Mouse (Mus musculus) midbrain, embryonic 13.5 days (tissue): ENCODE data around the gene Recql5. TPM values are rescaled to one million over a fixed set of nuclear protein-coding genes. Genes with fewer than 3 reads are reported as not detected.
"Not testable (repeated sequence)": the region's sequence is repeated elsewhere in the genome, so short reads cannot be mapped to it uniquely, and the experiment has no call there.

Source experiments
- ATAC-seq: fragments of 200-750 bp; cut with Nextera tagmentation; 2 replicates; pipeline ENCODE4 v1.8.0; 2017; ENCODE audit warnings: mild to moderate bottlenecking, moderate TSS enrichment, moderate library complexity
- H3K27ac ChIP-seq: fragments of 300-500 bp; sonication (generic); 2 replicates; pipeline ENCODE4 v1.5.1; 2015; ENCODE audit warnings: inconsistent platforms, mild to moderate bottlenecking, moderate library complexity
- H3K27me3 ChIP-seq: fragments of 300-500 bp; sonication (generic); 2 replicates; pipeline ENCODE4 v1.6.1; 2015; ENCODE audit warnings: mild to moderate bottlenecking, inconsistent platforms
- H3K36me3 ChIP-seq: fragments of 300-500 bp; sonication (generic); 2 replicates; pipeline ENCODE4 v1.6.1; 2015; ENCODE audit warnings: mild to moderate bottlenecking, inconsistent platforms
- H3K4me1 ChIP-seq: fragments of 300-500 bp; sonication (generic); replicated peaks from 2 replicates; pipeline ENCODE4 v1.6.1; 2015; ENCODE audit warnings: inconsistent platforms
- H3K4me2 ChIP-seq: fragments of 300-500 bp; sonication (generic); replicated peaks from 2 replicates; pipeline ENCODE4 v1.6.1; 2015; ENCODE audit warnings: moderate library complexity, mild to moderate bottlenecking, inconsistent platforms
- H3K4me3 ChIP-seq: fragments of 300-500 bp; sonication (generic); replicated peaks from 2 replicates; pipeline ENCODE4 v1.5.1; 2015; ENCODE audit warnings: mild to moderate bottlenecking, inconsistent platforms
- H3K9ac ChIP-seq: fragments of 300-500 bp; sonication (generic); replicated peaks from 2 replicates; pipeline ENCODE4 v1.6.1; 2015; ENCODE audit warnings: mild to moderate bottlenecking, inconsistent platforms
- H3K9me3 ChIP-seq: fragments of 300-500 bp; sonication (generic); 2 replicates; pipeline ENCODE4 v1.6.1; 2016; ENCODE audit warnings: mild to moderate bottlenecking, inconsistent platforms
- WGBS: fragments of 180-500 bp; shearing (Covaris S2); methylation state at CpG from one replicate; pipeline ENCODE4 v1.1.7; 2015; 5-methylcytosine and 5-hydroxymethylcytosine counted together
- polyA plus RNA-seq: library from polyadenylated mRNA; unstranded; fragments of >200 nt; fragmentation: Nextera tagmentation; extraction: Ambion mirVana; gene quantifications from 2 replicates; pipeline ENCODE4 v1.2.1, GENCODE M21; 2015

The Recql5 gene
- polyA plus RNA-seq, 1 experiment from 2014 or later = 29.2 TPM

DNA sequence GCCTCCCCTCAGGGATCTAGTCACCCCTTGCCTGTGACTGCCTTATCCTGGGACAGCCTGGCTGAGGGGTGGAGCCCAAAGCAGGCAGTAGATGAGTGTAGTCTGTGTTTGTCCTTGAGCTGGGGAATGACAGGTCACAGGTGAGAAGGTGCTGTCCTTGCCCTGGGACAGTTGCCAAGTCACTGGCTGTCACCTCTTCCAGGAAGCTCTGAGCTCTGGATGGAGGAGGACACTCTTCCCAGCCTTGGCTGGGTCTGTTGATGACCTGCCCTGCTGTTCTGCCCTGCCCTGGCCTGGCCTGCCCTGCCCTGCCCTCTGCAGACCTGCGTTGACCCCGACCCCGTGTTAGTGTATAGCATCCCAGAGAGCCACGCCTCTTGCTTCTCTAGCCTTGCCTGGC, 60.8 kb downstream of the Recql5 start:
- H3K4me3 ChIP-seq = no peak overlapping the region
- H3K27ac ChIP-seq = no peak overlapping the region
- H3K36me3 ChIP-seq = no peaks in the 10 kb centered on the region
- H3K4me1 ChIP-seq = no peaks in the 10 kb centered on the region
- 65% methylated on average over 4 of the region's 4 CpGs for WGBS
- H3K4me2 ChIP-seq = no peak overlapping the region
- no peaks in the 10 kb centered on the region for H3K9me3 ChIP-seq
- H3K9ac ChIP-seq = no peak overlapping the region
- H3K27me3 ChIP-seq = no peaks in the 10 kb centered on the region
- no peak for ATAC-seq

DNA sequence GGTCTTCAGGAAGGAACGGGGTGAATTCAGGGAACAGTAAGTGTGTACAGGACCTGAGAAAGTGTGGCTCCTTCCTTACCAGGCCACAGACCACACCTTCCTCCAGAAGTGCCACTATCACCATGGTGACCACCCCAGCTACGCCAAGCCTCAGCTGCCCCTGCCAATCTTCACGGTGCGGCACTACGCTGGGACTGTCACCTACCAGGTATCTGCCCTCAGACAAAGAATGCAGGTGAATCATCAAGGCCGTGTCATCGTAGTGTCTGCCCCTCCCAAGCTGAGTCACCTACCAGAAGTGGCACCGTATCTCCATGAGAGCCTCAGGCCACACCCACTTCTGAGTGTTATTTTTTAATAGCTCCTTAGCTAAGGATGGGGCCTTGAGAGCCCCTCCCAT, 63.9 kb downstream of the Recql5 start:
- Histone ChIP-seq H3K4me3 (no peak overlapping the region), H3K9me3 (no peaks in the 10 kb centered on the region), H3K4me1 (no peaks in the 10 kb centered on the region), H3K27ac (no peak overlapping the region), H3K27me3 (no peaks in the 10 kb centered on the region), H3K4me2 (no peak overlapping the region), H3K9ac (no peak overlapping the region), H3K36me3 (no peaks in the 10 kb centered on the region)
- 89% methylated on average over 8 of the region's 8 CpGs for WGBS
- no peak for ATAC-seq

- Histone ChIP-seq H3K36me3 (no peaks in the 10 kb centered on the region), H3K4me2 (no peak overlapping the region), H3K27me3 (peaks cover 40% of the 10 kb centered on the region), H3K4me1 (peaks cover 10% of the 10 kb centered on the region), H3K9me3 (no peaks in the 10 kb centered on the region), H3K27ac (no peak overlapping the region), H3K4me3 (no peak overlapping the region), H3K9ac (no peak overlapping the region)
- WGBS = 89% methylated on average over 8 of the region's 8 CpGs
- no peak for ATAC-seq
Observed at GRCm38 (mm10) chr11:115863895-115864294, 69.4 kb downstream of the Recql5 start.

DNA sequence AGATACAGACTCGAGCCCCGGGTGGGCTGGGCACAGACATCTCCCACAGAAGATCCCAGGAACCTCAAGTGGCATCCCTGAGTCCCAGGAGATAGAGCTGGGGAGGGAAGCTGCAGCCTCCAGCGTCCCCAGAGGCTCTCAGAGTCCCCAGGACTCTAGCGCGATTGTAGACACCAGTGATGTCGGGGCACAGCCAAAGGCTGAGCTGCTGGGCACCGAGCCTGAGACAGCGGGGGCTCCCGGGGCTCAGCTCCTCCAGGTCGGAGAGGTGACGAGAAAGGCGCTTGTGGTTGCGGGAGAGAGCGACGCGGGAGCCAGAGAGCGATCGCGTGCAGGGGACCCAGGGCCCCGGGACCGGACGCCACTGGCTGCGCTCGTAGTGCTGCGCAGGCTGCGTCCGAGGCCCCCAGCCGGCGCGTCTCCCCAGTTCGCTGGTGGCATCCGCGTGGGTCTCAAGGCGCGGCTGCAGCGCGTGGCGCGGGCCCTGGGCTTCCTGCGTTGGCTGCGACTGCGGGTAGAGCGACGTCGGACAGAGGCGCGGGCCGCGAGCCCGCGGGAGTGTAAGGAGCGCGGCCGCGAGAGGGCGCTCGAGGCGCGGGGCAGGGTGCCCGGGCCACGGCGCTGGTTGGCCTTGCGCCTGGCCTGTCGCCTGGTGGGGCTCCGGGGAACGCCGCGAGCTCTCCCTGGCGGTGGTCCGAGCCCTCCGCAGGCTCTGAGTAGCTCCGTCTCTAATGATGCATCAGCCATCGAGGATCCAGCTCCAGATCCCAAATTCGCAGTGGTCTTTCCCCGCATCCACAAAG, 73.9 kb downstream of the Recql5 start:
- Histone ChIP-seq H3K27me3 (peaks cover 72% of the 10 kb centered on the region), H3K27ac (no peak overlapping the region)

DNA sequence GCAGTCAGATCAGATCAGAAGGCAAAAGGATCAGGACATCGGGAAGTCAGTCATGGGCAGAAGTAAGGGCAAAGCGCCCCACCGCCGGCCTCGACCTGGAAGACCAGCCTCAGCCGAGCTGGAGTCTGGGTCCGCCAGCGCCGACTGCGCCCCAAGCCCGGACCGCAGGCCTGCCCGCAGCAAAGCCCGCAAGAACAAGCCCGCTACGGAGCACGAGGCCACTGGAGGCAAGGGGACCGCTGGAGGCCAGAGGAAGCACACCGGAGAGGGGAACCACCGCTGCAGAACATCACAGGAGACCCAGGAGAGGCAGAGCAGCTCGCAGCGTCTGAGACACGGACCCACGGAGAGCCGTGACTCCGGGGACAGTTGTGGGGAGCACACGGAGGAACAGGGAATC, 74.9 kb downstream of the Recql5 start, which contains the start of gene Myo15b:
TSS of gene Myo15b (plus strand) at position 53 of the 400 bp plus-strand sequence.
- 12% methylated on average over 27 of the region's 27 CpGs for WGBS
- peak within 1 kb of the TSS; percentile 36 for H3K9ac ChIP-seq
- peaks cover 72% of the 10 kb centered on the region for H3K27me3 ChIP-seq
- no peaks in the 10 kb centered on the region for H3K9me3 ChIP-seq
- no peaks in the 10 kb centered on the region for H3K36me3 ChIP-seq
- H3K4me2 ChIP-seq = peak within 1 kb of the TSS; percentile 53
- peaks cover 19% of the 10 kb centered on the region for H3K4me1 ChIP-seq
- H3K27ac ChIP-seq = no peak within 1 kb of the TSS
- H3K4me3 ChIP-seq = peak within 1 kb of the TSS; percentile 31
- ATAC-seq = no peak

More for the DNA sequence above, 73.9 kb downstream of the Recql5 start:
- Histone ChIP-seq H3K9ac (peak overlapping the region; percentile 36), H3K4me2 (peak overlapping the region; percentile 53), H3K9me3 (no peaks in the 10 kb centered on the region), H3K36me3 (no peaks in the 10 kb centered on the region), H3K4me1 (peaks cover 19% of the 10 kb centered on the region), H3K4me3 (peak overlapping the region; percentile 31)
- WGBS = 1% methylated on average over 75 of the region's 75 CpGs
- peak; percentile 91 for ATAC-seq

DNA sequence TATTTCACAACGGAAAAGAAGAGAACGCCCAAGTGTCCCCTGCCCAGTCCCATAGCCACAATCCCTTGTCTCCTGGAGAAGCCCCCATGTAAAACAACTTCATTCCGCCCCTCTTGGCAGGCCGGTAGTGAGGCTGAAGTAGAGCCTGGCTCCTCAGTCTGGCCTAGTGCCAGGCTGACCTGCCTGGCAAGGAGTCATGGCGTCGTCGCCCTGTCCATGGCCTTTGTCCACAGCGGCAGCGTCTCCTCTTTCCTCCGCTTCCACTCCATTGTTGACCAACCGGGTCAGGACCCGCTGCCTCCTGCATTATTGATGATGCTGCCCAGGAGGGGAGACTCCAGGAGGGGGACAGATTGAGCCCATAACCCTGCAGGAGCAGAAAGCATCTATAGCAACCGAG, 75.3 kb downstream of the Recql5 start:
- H3K4me2 ChIP-seq = no peak overlapping the region
- H3K27me3 ChIP-seq = peaks cover 72% of the 10 kb centered on the region
- H3K4me1 ChIP-seq = peaks cover 19% of the 10 kb centered on the region
- no peaks in the 10 kb centered on the region for H3K9me3 ChIP-seq
- no peak overlapping the region for H3K4me3 ChIP-seq
- no peak overlapping the region for H3K27ac ChIP-seq
- no peak overlapping the region for H3K9ac ChIP-seq
- no peaks in the 10 kb centered on the region for H3K36me3 ChIP-seq
- no peak for ATAC-seq
- 43% methylated on average over 13 of the region's 13 CpGs for WGBS

DNA sequence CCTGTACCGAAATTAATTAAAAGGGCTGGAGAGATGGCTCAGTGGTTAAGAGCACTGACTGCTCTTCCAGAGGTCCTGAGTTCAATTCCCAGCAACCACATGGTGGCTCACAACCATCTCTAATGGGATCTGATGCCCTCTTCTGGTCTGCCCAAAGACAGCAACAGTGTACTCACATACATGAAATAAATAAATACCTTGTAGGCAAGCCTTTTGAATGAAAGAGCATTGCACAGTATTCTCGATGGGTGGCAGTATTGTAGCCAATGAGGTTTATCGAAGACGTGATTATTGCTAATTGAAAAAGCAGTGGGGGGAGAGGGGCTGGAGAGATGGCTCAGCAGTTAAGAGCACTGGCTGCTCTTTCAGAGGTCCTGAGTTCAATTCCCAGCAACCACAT, 76.1 kb downstream of the Recql5 start:
- H3K9me3 ChIP-seq, H3K4me3 ChIP-seq, H3K9ac ChIP-seq, H3K36me3 ChIP-seq, ATAC-seq, H3K4me2 ChIP-seq, H3K27ac ChIP-seq: not testable (repeated sequence)
- 89% methylated on average over 4 of the region's 4 CpGs for WGBS
- peaks cover 65% of the 10 kb centered on the region for H3K27me3 ChIP-seq
- peaks cover 19% of the 10 kb centered on the region for H3K4me1 ChIP-seq

- no peaks in the 10 kb centered on the region for H3K36me3 ChIP-seq
- H3K27me3 ChIP-seq = peaks cover 40% of the 10 kb centered on the region
- H3K9ac ChIP-seq = no peak overlapping the region; the same call in 1 of the 2 replicates
- H3K27ac ChIP-seq = no peak overlapping the region
- no peak overlapping the region for H3K4me3 ChIP-seq
- H3K9me3 ChIP-seq = no peaks in the 10 kb centered on the region
- 82% methylated on average over 6 of the region's 6 CpGs for whole genome bisulfite sequencing
- no peak for ATAC-seq
- no peak overlapping the region for H3K4me2 ChIP-seq
- peaks cover 17% of the 10 kb centered on the region for H3K4me1 ChIP-seq
Observed at GRCm38 (mm10) chr11:115854674-115855073, 78.6 kb downstream of the Recql5 start.

GRCm38 (mm10) chr11:115845819-115846218, 87.5 kb downstream of the Recql5 start:
- H3K4me3 ChIP-seq = no peak overlapping the region
- ATAC-seq = no peak
- no peaks in the 10 kb centered on the region for H3K9me3 ChIP-seq
- H3K4me2 ChIP-seq = no peak overlapping the region
- 0 out of 2 replicates have a peak, but pooled peaks cover 8% of the 10 kb centered on the region for H3K4me1 ChIP-seq
- H3K27me3 ChIP-seq = no peaks in the 10 kb centered on the region
- no peak overlapping the region for H3K27ac ChIP-seq
- no peak overlapping the region for H3K9ac ChIP-seq
- no peaks in the 10 kb centered on the region for H3K36me3 ChIP-seq
- WGBS = 98% methylated on average over 2 of the region's 2 CpGs

DNA sequence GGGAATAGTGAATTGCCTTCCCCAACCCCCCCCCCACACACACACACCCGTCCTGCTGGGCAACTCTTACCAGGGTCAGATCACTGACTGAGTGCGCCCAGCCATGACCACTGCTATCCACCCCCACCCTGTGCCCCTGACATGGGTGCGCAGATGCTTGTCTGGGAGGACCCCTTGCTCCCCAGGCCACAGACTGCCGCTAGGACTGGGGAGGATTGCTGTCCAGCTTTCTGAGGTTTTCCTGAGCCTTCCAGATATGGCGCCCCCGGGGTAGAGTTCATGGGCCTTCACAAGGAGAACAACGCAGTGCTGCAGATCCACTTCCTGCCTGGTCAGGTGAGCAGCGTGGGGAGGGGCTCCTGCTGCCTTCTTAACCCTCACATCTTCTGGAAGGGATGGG, 89.0 kb downstream of the Recql5 start:
- Histone ChIP-seq H3K9me3 (no peaks in the 10 kb centered on the region), H3K27ac (no peak overlapping the region), H3K36me3 (no peaks in the 10 kb centered on the region), H3K4me2 (no peak overlapping the region), H3K9ac (no peak overlapping the region), H3K4me1 (0 out of 2 replicates have a peak, but pooled peaks cover 8% of the 10 kb centered on the region), H3K4me3 (no peak overlapping the region), H3K27me3 (no peaks in the 10 kb centered on the region)
- 67% methylated on average over 8 of the region's 8 CpGs for WGBS
- ATAC-seq = no peak

DNA sequence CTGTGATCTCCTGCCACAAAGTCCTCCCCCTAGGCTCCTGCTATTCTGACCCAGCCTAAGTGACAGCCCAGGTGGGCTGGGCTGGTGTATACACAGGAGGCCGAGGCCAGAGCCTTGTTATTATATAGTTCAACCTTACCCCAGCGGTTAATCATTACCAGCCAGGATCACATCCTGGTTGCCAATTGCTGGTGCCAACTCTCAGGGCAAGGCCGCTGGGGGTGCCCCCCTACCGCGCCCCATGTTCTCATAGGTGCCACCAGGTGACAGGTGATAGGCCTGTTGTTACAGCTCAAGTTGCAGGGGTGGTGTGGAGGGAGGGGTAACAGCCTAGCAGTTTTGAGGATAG, 89.4 kb downstream of the Recql5 start:
- Histone ChIP-seq H3K4me2 (no peak overlapping the region), H3K27ac (no peak overlapping the region), H3K9me3 (no peaks in the 10 kb centered on the region), H3K27me3 (no peaks in the 10 kb centered on the region), H3K4me1 (0 out of 2 replicates have a peak, but pooled peaks cover 8% of the 10 kb centered on the region), H3K4me3 (no peak overlapping the region), H3K9ac (no peak overlapping the region), H3K36me3 (no peaks in the 10 kb centered on the region)
- no peak for ATAC-seq
- 92% methylated on average over 5 of the region's 5 CpGs for WGBS

DNA sequence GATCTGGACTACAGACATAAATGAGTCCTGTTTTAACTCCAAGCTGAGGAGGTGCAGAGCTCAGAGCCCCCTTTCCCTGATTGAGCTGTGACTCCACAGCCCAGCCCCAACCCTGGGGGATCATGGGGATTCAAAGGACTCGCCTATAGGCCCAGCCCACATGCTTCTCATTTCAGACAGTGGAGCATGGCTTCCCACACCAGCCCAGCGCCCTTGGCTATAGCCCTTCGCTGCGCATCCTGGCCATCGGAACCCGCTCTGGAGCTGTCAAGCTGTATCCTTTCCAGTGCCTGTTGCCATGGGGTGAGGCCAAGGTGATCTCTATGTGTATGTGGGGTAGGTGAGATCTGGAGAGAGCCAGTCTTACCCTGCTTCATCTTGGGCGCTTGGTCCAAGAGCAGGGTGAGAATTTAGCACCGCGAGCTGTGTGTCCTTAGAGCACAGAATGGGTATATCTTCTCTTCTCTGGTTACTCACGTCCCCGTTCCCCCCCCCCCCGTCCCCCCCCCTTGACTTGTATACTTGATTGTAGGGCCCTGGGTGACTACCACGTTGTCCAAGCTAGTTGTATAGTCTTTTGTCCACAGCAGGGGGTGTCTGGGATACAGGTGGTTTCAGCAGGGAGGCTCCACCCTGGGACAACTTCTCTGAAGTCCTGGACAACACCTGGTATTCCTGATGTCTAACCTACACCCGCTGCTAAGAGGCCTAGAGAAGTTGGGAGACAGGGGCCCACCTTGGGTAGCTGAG, 90.0 kb downstream of the Recql5 start:
- H3K4me3 ChIP-seq = no peak overlapping the region
- H3K9ac ChIP-seq = no peak overlapping the region
- no peaks in the 10 kb centered on the region for H3K9me3 ChIP-seq
- 0 out of 2 replicates have a peak, but pooled peaks cover 8% of the 10 kb centered on the region for H3K4me1 ChIP-seq
- no peak for ATAC-seq
- H3K27ac ChIP-seq = no peak overlapping the region
- no peaks in the 10 kb centered on the region for H3K36me3 ChIP-seq
- H3K4me2 ChIP-seq = no peak overlapping the region
- WGBS = 90% methylated on average over 10 of the region's 14 CpGs
- no peaks in the 10 kb centered on the region for H3K27me3 ChIP-seq
